9 mouse cellular contexts compared by ENCODE assay signal in genomic region chr3:109469465-109469864, GRCm38 (mm10).
A peak's percentile ranks its signal among the peaks of the same experiment; 100 is the strongest.
DNase-seq lines count a peak whose midpoint lies in the region; ATAC-seq and TF ChIP-seq lines count a peak whose summit lies in the region.
"Had no signal": no experiment of that assay in that cellular context is flagged by ENCODE, and none has a peak within 500 bp of the region (broad histone marks: within the 10 kb centered on the region; RNA-seq: fewer than 3 reads in every experiment).

No protein-coding gene starts in this region.

- ATAC-seq in embryonic facial prominence, embryonic 14.5 days (ENCODE audit: low read depth): peak; percentile 44; the same call in 1 of the 2 replicates
- ATAC-seq in midbrain, postnatal 0 days (ENCODE audit: low FRiP score): no peak
- no peak for ATAC-seq in megakaryocyte-erythroid progenitor cell, adult 5-6 weeks (replicated peaks; ENCODE audit: low FRiP score, low TSS enrichment, poor library complexity, severe bottlenecking)

- no peak overlapping the region for H3K4me3 ChIP-seq in embryonic facial prominence, embryonic 14.5 days (ENCODE audit: low read depth, low read length)
- no peak overlapping the region for H3K4me3 ChIP-seq in embryonic facial prominence, embryonic 10.5 days
- H3K4me3 ChIP-seq in midbrain, postnatal 0 days (ENCODE audit: low read depth, low read length): no peak overlapping the region

- TF ChIP-seq CTCF in midbrain, postnatal 0 days (IDR thresholded peaks at IDR 0.05): no peak

- no peak overlapping the region for H3K4me2 ChIP-seq in embryonic facial prominence, embryonic 14.5 days (ENCODE audit: low read depth, low read length)
- H3K4me2 ChIP-seq in midbrain, postnatal 0 days (ENCODE audit: low read depth, low read length, poor library complexity, severe bottlenecking): no peak overlapping the region

- H3K36me3 ChIP-seq in embryonic facial prominence, embryonic 14.5 days (ENCODE audit: control insufficient read depth, insufficient read depth, low read length): no peaks in the 10 kb centered on the region
- H3K36me3 ChIP-seq in embryonic facial prominence, embryonic 10.5 days (replicated peaks): no peaks in the 10 kb centered on the region
- H3K36me3 ChIP-seq in midbrain, postnatal 0 days (ENCODE audit: insufficient read depth, low read length): no peaks in the 10 kb centered on the region

- H3K9ac ChIP-seq in embryonic facial prominence, embryonic 14.5 days (ENCODE audit: low read depth, low read length): no peak overlapping the region
- no peak overlapping the region for H3K9ac ChIP-seq in midbrain, postnatal 0 days (replicated peaks; ENCODE audit: low read length, poor library complexity, severe bottlenecking)

- H3K27me3 ChIP-seq in embryonic facial prominence, embryonic 14.5 days (replicated peaks; ENCODE audit: control insufficient read depth, insufficient read depth, low read length): no peaks in the 10 kb centered on the region
- H3K27me3 ChIP-seq in embryonic facial prominence, embryonic 10.5 days (replicated peaks; ENCODE audit: low read depth, poor library complexity, severe bottlenecking): no peaks in the 10 kb centered on the region
- no peaks in the 10 kb centered on the region for H3K27me3 ChIP-seq in midbrain, postnatal 0 days (ENCODE audit: insufficient read depth, low read length)
- H3K27me3 ChIP-seq: CH12.LX had no signal

- H3K27ac ChIP-seq in embryonic facial prominence, embryonic 14.5 days (replicated peaks; ENCODE audit: low read depth, low read length): no peak overlapping the region
- H3K27ac ChIP-seq in embryonic facial prominence, embryonic 10.5 days (replicated peaks): no peak overlapping the region
- H3K27ac ChIP-seq in midbrain, postnatal 0 days (ENCODE audit: low read depth, low read length): no peak overlapping the region

- H3K9me3 ChIP-seq in embryonic facial prominence, embryonic 14.5 days (ENCODE audit: control insufficient read depth, low read length): no peaks in the 10 kb centered on the region
- H3K9me3 ChIP-seq in embryonic facial prominence, embryonic 10.5 days: no peaks in the 10 kb centered on the region
- no peaks in the 10 kb centered on the region for H3K9me3 ChIP-seq in midbrain, postnatal 0 days (ENCODE audit: low read length)

- WGBS in embryonic facial prominence, embryonic 14.5 days: 61% methylated on average over 3 of the region's 3 CpGs
- WGBS in embryonic facial prominence, embryonic 10.5 days: 79% methylated on average over 3 of the region's 3 CpGs
- 83% methylated on average over 3 of the region's 3 CpGs for WGBS in midbrain, postnatal 0 days

- no peaks in the 10 kb centered on the region for H3K4me1 ChIP-seq in embryonic facial prominence, embryonic 14.5 days (ENCODE audit: control insufficient read depth, insufficient read depth, low read length)
- H3K4me1 ChIP-seq in embryonic facial prominence, embryonic 10.5 days: no peaks in the 10 kb centered on the region
- no peaks in the 10 kb centered on the region for H3K4me1 ChIP-seq in midbrain, postnatal 0 days (ENCODE audit: insufficient read depth, low read length)

- peak; percentile 35 for DNase-seq in embryonic facial prominence, embryonic 14.5 days (ENCODE audit: low spot score)
- DNase-seq in embryonic facial prominence, embryonic 10.5 days (ENCODE audit: low spot score): no peak
- peak; percentile 57 for DNase-seq in testis, postnatal 14 days (ENCODE audit: low spot score)
- no peak for DNase-seq in testis, postnatal 10 days (ENCODE audit: low spot score)
- DNase-seq in heart, postnatal 4 days: peak; percentile 51
- DNase-seq in urinary bladder, postnatal 36 days (ENCODE audit: low spot score in 2 of 2): peak; percentile 64 to 69
- DNase-seq in midbrain, postnatal 0 days (ENCODE audit: low spot score): no peak

Comparison
In these comparisons a context has a peak if more than half of its experiments do, and no peak if none do; other contexts are left out.
1. DNase-seq: peak in embryonic facial prominence, embryonic 14.5 days (single experiment), testis, postnatal 14 days (single experiment), heart, postnatal 4 days (single experiment) and urinary bladder, postnatal 36 days (2 of 2); none in embryonic facial prominence, embryonic 10.5 days (single experiment), testis, postnatal 10 days (single experiment) and midbrain, postnatal 0 days (single experiment).